Mouse (Mus musculus): ENCODE data around the gene Mboat1. TPM values are rescaled to one million over a fixed set of nuclear protein-coding genes. Genes with fewer than 3 reads are reported as not detected.

Gene Mboat1
- total and polyA plus RNA-seq, 3 experiments, result 0.86 to 1.6 (median 1.2) TPM

- H3K4me1 ChIP-seq (ENCODE audit: control insufficient read depth, insufficient read depth, low read length), result no peaks in the 10 kb centered on the region
- no peaks in the 10 kb centered on the region for H3K79me2 ChIP-seq (replicated peaks; ENCODE audit: control insufficient read depth, insufficient read depth, low read length)
- H3K27me3 ChIP-seq (ENCODE audit: control insufficient read depth, insufficient read depth, low read length), result no peaks in the 10 kb centered on the region
- H3K9ac ChIP-seq (ENCODE audit: low read depth, low read length), result no peak overlapping the region
- H3K4me3 ChIP-seq, result no peak overlapping the region
- no peak for DNase-seq
- H3K27ac ChIP-seq, result no peak overlapping the region
- intact Hi-C loops (cut with DNase I), result no loop called here
- H3K36me3 ChIP-seq (ENCODE audit: control insufficient read depth, insufficient read depth, low read length), result no peaks in the 10 kb centered on the region
- no peak for TF ChIP-seq CTCF (IDR thresholded peaks at IDR 0.05)
- no peak for TF ChIP-seq EP300 (IDR thresholded peaks at IDR 0.05; ENCODE audit: insufficient read depth, low read depth, low read length)
- no peak for TF ChIP-seq POLR2A (IDR thresholded peaks at IDR 0.05; ENCODE audit: insufficient read depth, low read depth, low read length)
- WGBS, result 57% methylated on average over 3 of the region's 3 CpGs
Observed at GRCm38 (mm10) chr13:30221316-30221715, 85.0 kb downstream of the Mboat1 start.

GRCm38 (mm10) chr13:30224114-30224513, 87.8 kb downstream of the Mboat1 start:
- Histone ChIP-seq H3K27me3 (ENCODE audit: control insufficient read depth, insufficient read depth, low read length) (no peaks in the 10 kb centered on the region), H3K9ac (ENCODE audit: low read depth, low read length) (no peak overlapping the region), H3K4me1 (ENCODE audit: control insufficient read depth, insufficient read depth, low read length) (no peaks in the 10 kb centered on the region), H3K36me3 (ENCODE audit: control insufficient read depth, insufficient read depth, low read length) (no peaks in the 10 kb centered on the region), H3K27ac (no peak overlapping the region), H3K4me3 (no peak overlapping the region), H3K79me2 (replicated peaks; ENCODE audit: control insufficient read depth, insufficient read depth, low read length) (no peaks in the 10 kb centered on the region)
- TF ChIP-seq POLR2A (IDR thresholded peaks at IDR 0.05; ENCODE audit: insufficient read depth, low read depth, low read length) (no peak), EP300 (IDR thresholded peaks at IDR 0.05; ENCODE audit: insufficient read depth, low read depth, low read length) (no peak), CTCF (IDR thresholded peaks at IDR 0.05) (no peak)
- 90% methylated on average over 10 of the region's 10 CpGs for WGBS
- intact Hi-C loops (cut with DNase I), result no loop called here
- DNase-seq, result no peak

- Histone ChIP-seq H3K4me3 (no peak overlapping the region), H3K79me2 (replicated peaks; ENCODE audit: control insufficient read depth, insufficient read depth, low read length) (no peaks in the 10 kb centered on the region), H3K9ac (ENCODE audit: low read depth, low read length) (no peak overlapping the region), H3K36me3 (ENCODE audit: control insufficient read depth, insufficient read depth, low read length) (no peaks in the 10 kb centered on the region), H3K27me3 (ENCODE audit: control insufficient read depth, insufficient read depth, low read length) (no peaks in the 10 kb centered on the region), H3K27ac (no peak overlapping the region), H3K4me1 (ENCODE audit: control insufficient read depth, insufficient read depth, low read length) (no peaks in the 10 kb centered on the region)
- TF ChIP-seq POLR2A (IDR thresholded peaks at IDR 0.05; ENCODE audit: insufficient read depth, low read depth, low read length) (no peak), EP300 (IDR thresholded peaks at IDR 0.05; ENCODE audit: insufficient read depth, low read depth, low read length) (no peak), CTCF (IDR thresholded peaks at IDR 0.05) (no peak)
- intact Hi-C loops (cut with DNase I), result no loop called here
- 93% methylated on average over 6 of the region's 6 CpGs for WGBS
- DNase-seq, result no peak
Observed at GRCm38 (mm10) chr13:30224659-30225058, 88.4 kb downstream of the Mboat1 start.

GRCm38 (mm10) chr13:30228762-30229161, 92.5 kb downstream of the Mboat1 start:
- intact Hi-C loops (cut with DNase I), result no loop called here
- Histone ChIP-seq H3K27ac (no peak overlapping the region), H3K27me3 (ENCODE audit: control insufficient read depth, insufficient read depth, low read length) (no peaks in the 10 kb centered on the region), H3K4me3 (no peak overlapping the region), H3K4me1 (ENCODE audit: control insufficient read depth, insufficient read depth, low read length) (no peaks in the 10 kb centered on the region; the same call in 1 of the 2 replicates), H3K36me3 (ENCODE audit: control insufficient read depth, insufficient read depth, low read length) (no peaks in the 10 kb centered on the region), H3K9ac (ENCODE audit: low read depth, low read length) (no peak overlapping the region), H3K79me2 (replicated peaks; ENCODE audit: control insufficient read depth, insufficient read depth, low read length) (no peaks in the 10 kb centered on the region)
- TF ChIP-seq POLR2A (IDR thresholded peaks at IDR 0.05; ENCODE audit: insufficient read depth, low read depth, low read length) (no peak), CTCF (IDR thresholded peaks at IDR 0.05) (no peak), EP300 (IDR thresholded peaks at IDR 0.05; ENCODE audit: insufficient read depth, low read depth, low read length) (no peak)
- 79% methylated on average over 5 of the region's 5 CpGs for WGBS
- DNase-seq, result no peak

- no peaks in the 10 kb centered on the region for H3K27me3 ChIP-seq (ENCODE audit: control insufficient read depth, insufficient read depth, low read length)
- no peaks in the 10 kb centered on the region for H3K36me3 ChIP-seq (ENCODE audit: control insufficient read depth, insufficient read depth, low read length)
- H3K4me3 ChIP-seq, result no peak overlapping the region
- no peak overlapping the region for H3K9ac ChIP-seq (ENCODE audit: low read depth, low read length)
- no peaks in the 10 kb centered on the region; the same call in 1 of the 2 replicates for H3K4me1 ChIP-seq (ENCODE audit: control insufficient read depth, insufficient read depth, low read length)
- no peaks in the 10 kb centered on the region for H3K79me2 ChIP-seq (replicated peaks; ENCODE audit: control insufficient read depth, insufficient read depth, low read length)
- WGBS, result 74% methylated on average over 9 of the region's 9 CpGs
- no peak for TF ChIP-seq EP300 (IDR thresholded peaks at IDR 0.05; ENCODE audit: insufficient read depth, low read depth, low read length)
- no peak for TF ChIP-seq POLR2A (IDR thresholded peaks at IDR 0.05; ENCODE audit: insufficient read depth, low read depth, low read length)
- no peak for TF ChIP-seq CTCF (IDR thresholded peaks at IDR 0.05)
- intact Hi-C loops (cut with DNase I), result no loop called here
- no peak overlapping the region for H3K27ac ChIP-seq
- DNase-seq, result no peak
Observed at GRCm38 (mm10) chr13:30229625-30230139, 93.4 kb downstream of the Mboat1 start.

GRCm38 (mm10) chr13:30235056-30235750, 98.9 kb downstream of the Mboat1 start:
- peaks cover 1% of the 10 kb centered on the region for H3K4me1 ChIP-seq (ENCODE audit: control insufficient read depth, insufficient read depth, low read length)
- H3K9ac ChIP-seq (ENCODE audit: low read depth, low read length), result peak overlapping the region; percentile 9; the same call in 1 of the 2 replicates
- TF ChIP-seq POLR2A (IDR thresholded peaks at IDR 0.05; ENCODE audit: insufficient read depth, low read depth, low read length) (no peak), CTCF (IDR thresholded peaks at IDR 0.05) (no peak), EP300 (IDR thresholded peaks at IDR 0.05; ENCODE audit: insufficient read depth, low read depth, low read length) (no peak)
- intact Hi-C loops (cut with DNase I), result no loop called here
- H3K4me3 ChIP-seq, result peak overlapping the region; percentile 3; the same call in 1 of the 2 replicates
- no peaks in the 10 kb centered on the region for H3K27me3 ChIP-seq (ENCODE audit: control insufficient read depth, insufficient read depth, low read length)
- H3K79me2 ChIP-seq (replicated peaks; ENCODE audit: control insufficient read depth, insufficient read depth, low read length), result no peaks in the 10 kb centered on the region
- WGBS, result 47% methylated on average over 11 of the region's 11 CpGs
- peak overlapping the region; percentile 88 for H3K27ac ChIP-seq
- no peaks in the 10 kb centered on the region for H3K36me3 ChIP-seq (ENCODE audit: control insufficient read depth, insufficient read depth, low read length)
- peak in 1 of 2 experiments; percentile 26 for DNase-seq

Data from heart, adult 2 months (tissue).